Comparison of ENCODE assay signal across 8 mouse cellular contexts in the genomic region with DNA sequence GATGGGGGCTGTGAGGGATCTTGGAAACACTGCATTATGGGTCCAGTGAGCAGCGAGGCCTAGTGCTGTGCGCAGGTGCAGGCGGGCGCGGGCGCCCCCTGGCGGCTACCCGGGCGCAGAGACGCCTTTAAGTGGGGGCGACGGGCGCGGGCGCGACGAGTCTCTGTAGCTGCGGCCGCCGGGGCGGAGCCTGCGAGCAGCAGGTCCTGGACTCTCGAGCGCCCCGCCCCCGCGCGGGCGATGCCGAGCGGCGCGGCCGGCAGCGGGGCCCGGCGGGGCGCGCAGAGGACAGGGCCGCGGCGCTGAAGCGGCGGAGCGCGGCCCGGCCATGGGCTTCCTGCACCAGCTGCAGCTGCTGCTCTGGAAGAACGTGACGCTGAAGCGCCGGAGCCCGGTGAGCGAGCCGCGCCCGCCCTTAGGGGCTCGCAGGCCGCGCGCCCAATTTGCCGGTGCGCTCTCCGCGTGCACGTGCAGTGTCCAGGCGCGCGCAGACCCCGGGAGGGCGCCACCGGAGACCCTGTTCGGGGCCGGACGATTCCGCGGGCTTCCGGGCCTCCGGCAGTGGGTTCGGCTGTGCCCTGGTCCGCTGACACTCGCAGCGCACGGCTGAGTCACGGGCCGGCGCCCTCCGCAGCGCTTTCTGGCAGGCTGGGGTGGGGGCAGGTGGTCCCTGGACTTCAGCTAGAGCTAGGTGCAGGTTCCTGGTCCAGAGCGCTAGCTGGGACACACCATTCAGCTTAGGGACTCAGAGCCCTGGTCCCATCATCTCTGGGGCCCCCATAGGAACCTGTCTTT. TPM values are rescaled to one million over a fixed set of nuclear protein-coding genes. Genes with fewer than 3 reads are reported as not detected.
DNase-seq lines count a peak whose midpoint lies in the region; ATAC-seq and TF ChIP-seq lines count a peak whose summit lies in the region.

A gene (plus strand): TSS at position 262 of the 795 bp plus-strand sequence.

- peak; percentile 46; the same call in 1 of the 2 replicates for TF ChIP-seq POLR2A in bone marrow, adult 2 months (IDR thresholded peaks at IDR 0.05; ENCODE audit: borderline replicate concordance, control insufficient read depth, low read depth, low read length)

- H3K9ac ChIP-seq in embryonic facial prominence, embryonic 15.5 days = peak within 1 kb of the TSS; percentile 53
- peak within 1 kb of the TSS; percentile 84 for H3K9ac ChIP-seq in kidney, embryonic 14.5 days (ENCODE audit: low read depth, low read length)
- H3K9ac ChIP-seq in limb, embryonic 15.5 days = peak within 1 kb of the TSS; percentile 61

- peak; percentile 88 for ATAC-seq in embryonic facial prominence, embryonic 15.5 days (ENCODE audit: insufficient number of reproducible peaks, low FRiP score, low TSS enrichment, low read depth)
- peak; percentile 86 for ATAC-seq in kidney, embryonic 14.5 days (ENCODE audit: low FRiP score, low TSS enrichment)
- ATAC-seq in limb, embryonic 15.5 days (ENCODE audit: insufficient number of reproducible peaks, low FRiP score, low TSS enrichment, low read depth) = peak; percentile 69

- peaks cover 32% of the 10 kb centered on the region for H3K27me3 ChIP-seq in embryonic facial prominence, embryonic 15.5 days
- peaks cover 7% of the 10 kb centered on the region for H3K27me3 ChIP-seq in kidney, embryonic 14.5 days (ENCODE audit: control insufficient read depth, insufficient read depth, low read length)
- H3K27me3 ChIP-seq in limb, embryonic 15.5 days = peaks cover 44% of the 10 kb centered on the region

- no peaks in the 10 kb centered on the region; the same call in 1 of the 2 replicates for H3K4me1 ChIP-seq in bone marrow, adult 2 months (ENCODE audit: control insufficient read depth, insufficient read depth, low read length)
- peaks cover 10% of the 10 kb centered on the region for H3K4me1 ChIP-seq in embryonic facial prominence, embryonic 15.5 days
- peaks cover 16% of the 10 kb centered on the region for H3K4me1 ChIP-seq in kidney, embryonic 14.5 days (ENCODE audit: control insufficient read depth, insufficient read depth, low read length)
- peaks cover 12% of the 10 kb centered on the region for H3K4me1 ChIP-seq in limb, embryonic 15.5 days

- H3K4me2 ChIP-seq in embryonic facial prominence, embryonic 15.5 days (replicated peaks) = peak within 1 kb of the TSS; percentile 95
- peak within 1 kb of the TSS; percentile 94 for H3K4me2 ChIP-seq in kidney, embryonic 14.5 days (replicated peaks; ENCODE audit: low read depth, low read length)
- H3K4me2 ChIP-seq in limb, embryonic 15.5 days = peak within 1 kb of the TSS; percentile 90

- under 1% methylated on average over 89 of the region's 89 CpGs for WGBS in bone marrow, adult 2 months
- WGBS in embryonic facial prominence, embryonic 15.5 days = under 1% methylated on average over 87 of the region's 89 CpGs
- under 1% methylated on average over 54 of the region's 89 CpGs for WGBS in kidney, embryonic 14.5 days
- WGBS in limb, embryonic 15.5 days = under 1% methylated on average over 76 of the region's 89 CpGs

- peak; percentile 83 for TF ChIP-seq CTCF in bone marrow, adult 2 months (IDR thresholded peaks at IDR 0.05; ENCODE audit: control insufficient read depth, insufficient read depth, low read length)

- H3K4me3 ChIP-seq in bone marrow, adult 2 months (replicated peaks; ENCODE audit: control insufficient read depth, low read depth, low read length) = peak within 1 kb of the TSS; percentile 26
- H3K4me3 ChIP-seq in embryonic facial prominence, embryonic 15.5 days (replicated peaks) = peak within 1 kb of the TSS; percentile 69
- peak within 1 kb of the TSS; percentile 75 for H3K4me3 ChIP-seq in kidney, embryonic 14.5 days (ENCODE audit: low read length)
- H3K4me3 ChIP-seq in limb, embryonic 15.5 days = peak within 1 kb of the TSS; percentile 67

- no peaks in the 10 kb centered on the region for H3K9me3 ChIP-seq in embryonic facial prominence, embryonic 15.5 days (replicated peaks)
- no peaks in the 10 kb centered on the region for H3K9me3 ChIP-seq in kidney, embryonic 14.5 days (ENCODE audit: control insufficient read depth, low read length)
- no peaks in the 10 kb centered on the region for H3K9me3 ChIP-seq in limb, embryonic 15.5 days

- H3K36me3 ChIP-seq in embryonic facial prominence, embryonic 15.5 days = no peaks in the 10 kb centered on the region
- H3K36me3 ChIP-seq in kidney, embryonic 14.5 days (ENCODE audit: control insufficient read depth, insufficient read depth, low read length) = no peaks in the 10 kb centered on the region
- H3K36me3 ChIP-seq in limb, embryonic 15.5 days = no peaks in the 10 kb centered on the region

- peak within 1 kb of the TSS; percentile 0; the same call in 1 of the 2 replicates for H3K27ac ChIP-seq in bone marrow, adult 2 months (ENCODE audit: control insufficient read depth, insufficient read depth, low read depth, low read length, poor library complexity)
- H3K27ac ChIP-seq in embryonic facial prominence, embryonic 15.5 days (replicated peaks) = no peak within 1 kb of the TSS
- peak within 1 kb of the TSS; percentile 62; the same call in 1 of the 2 replicates for H3K27ac ChIP-seq in kidney, embryonic 14.5 days (ENCODE audit: low read depth, low read length)
- H3K27ac ChIP-seq in limb, embryonic 15.5 days = 0 out of 2 replicates have a peak within 1 kb of the TSS, but pooled peaks have one; percentile 9

- peak; percentile 93 for DNase-seq in 416B (ENCODE audit: low read depth)
- DNase-seq in heart, adult 9 months (ENCODE audit: low spot score in 2 of 2) = peak; percentile 89 to 93
- peak; percentile 80 to 88 for DNase-seq in monocyte, adult 2 months (ENCODE audit: low read depth in 1 of 2, low spot score in 2 of 2)
- DNase-seq in spleen, postnatal 36 days (ENCODE audit: low spot score in 2 of 2) = peak; percentile 94

RNA-seq across cellular contexts. Expression of the gene that starts here (rescaled TPM):
- polyA plus RNA-seq in bone marrow, adult 2 months (2011; ENCODE audit: insufficient read depth, insufficient read length, low replicate concordance, missing spikeins) = 5.0 and 15.0 TPM in 2 replicates
- polyA plus RNA-seq in embryonic facial prominence, embryonic 15.5 days (2015; fragmentation: Nextera tagmentation; extraction: Ambion mirVana) = 4.0 and 4.1 TPM in 2 replicates
- polyA plus RNA-seq in kidney, embryonic 14.5 days (2014; fragmentation: Nextera tagmentation; extraction: Ambion mirVana) = 8.1 and 11.2 TPM in 2 replicates
- 4.2 and 5.9 TPM in 2 replicates for polyA plus RNA-seq in limb, embryonic 15.5 days (2015; fragmentation: Nextera tagmentation; extraction: Ambion mirVana)
